Mouse (Mus musculus) B cell, adult 62 days (primary cell): Measurements from ENCODE around the gene Eif4a1. TPM values are rescaled to one million over a fixed set of nuclear protein-coding genes. Genes with fewer than 3 reads are reported as not detected.

Experiments
- total RNA-seq: library from RNA; stranded (reverse); gene quantifications from 4 replicates; pipeline ENCODE4 v1.2.4, GENCODE M21; 2023

The Eif4a1 gene
- 683 to 716 TPM (median 701 TPM) in 4 replicates for total RNA-seq

DNA sequence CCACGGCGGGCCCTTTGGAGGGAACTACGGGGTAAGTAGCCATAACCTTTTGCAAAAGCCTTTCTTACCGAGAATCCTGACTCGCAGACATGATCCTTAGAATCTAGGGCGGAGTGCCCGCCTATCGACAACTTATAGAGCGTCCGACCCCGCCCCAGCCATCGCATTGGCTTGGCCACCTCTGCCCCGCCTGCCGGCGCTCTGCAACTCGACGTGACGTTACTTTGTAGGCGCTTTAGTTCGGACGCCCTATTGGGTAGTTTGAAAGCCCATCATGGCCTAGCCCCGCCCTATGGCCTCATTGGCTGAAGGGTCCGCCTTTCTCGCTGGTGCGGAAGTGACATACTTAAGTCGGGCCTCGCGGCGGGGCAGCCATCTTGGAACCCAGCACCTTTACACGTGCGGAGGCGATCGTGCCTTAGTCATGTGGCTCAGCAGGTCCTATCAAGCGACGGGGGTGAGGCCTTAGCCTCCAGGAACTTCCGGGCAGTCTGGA, at the start of gene Eif4a1:
Eif4a1 (minus strand) TSS at position 213 of the 496 bp plus-strand sequence.

DNA sequence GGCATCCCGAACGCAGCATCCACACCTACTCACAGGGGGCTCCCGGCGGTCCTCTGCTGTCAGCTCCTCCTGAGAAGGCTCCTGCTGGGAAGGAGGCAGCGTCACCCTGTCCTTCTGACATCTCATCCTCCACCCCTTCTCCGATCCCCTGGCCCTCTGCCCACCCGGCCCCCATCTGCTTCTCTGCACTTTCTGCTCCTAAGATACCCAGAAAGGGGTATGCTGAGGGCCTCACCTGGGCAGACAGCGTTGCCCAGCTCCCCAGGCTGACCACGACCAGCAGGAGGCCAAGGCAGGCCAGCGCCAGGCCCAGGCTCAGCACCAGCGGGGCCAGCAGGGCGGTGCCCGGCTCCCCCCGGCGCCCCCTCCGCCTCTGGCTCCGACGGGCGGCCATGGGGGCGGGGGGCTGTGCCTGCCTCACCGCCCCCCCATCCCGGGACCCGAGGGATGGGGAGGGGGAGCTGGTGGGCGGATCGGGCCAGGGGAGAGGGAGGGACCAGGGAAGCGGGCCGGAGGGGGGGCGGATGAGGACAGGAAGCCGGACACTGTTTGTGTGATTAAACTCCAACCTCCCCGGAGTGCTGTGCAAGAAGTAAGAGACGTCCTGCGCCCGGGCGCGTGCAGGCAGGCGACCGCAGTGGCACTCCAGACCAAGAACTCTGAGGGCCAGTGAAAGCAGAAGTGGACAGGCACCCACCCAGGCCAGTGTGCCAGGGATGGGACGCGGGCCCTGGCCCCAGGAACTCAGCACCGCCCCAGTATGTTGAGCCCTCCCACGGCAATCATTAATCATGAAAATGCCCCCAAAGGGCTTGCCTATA, 23.3 kb upstream of the Eif4a1 start, which contains the start of the genes Tnfsf12 and Tnfsfm13:
Tnfsf12 (minus strand) TSS at position 489 of the 821 bp plus-strand sequence.
Tnfsfm13 (minus strand) TSS at position 738 of the 821 bp plus-strand sequence.

GRCm38 (mm10) chr11:69685526-69686148, 13.4 kb upstream of the Eif4a1 start, which contains the start of gene Tnfsf13:
Gene Tnfsf13, minus strand, starts transcription at chr11:69685784.

DNA sequence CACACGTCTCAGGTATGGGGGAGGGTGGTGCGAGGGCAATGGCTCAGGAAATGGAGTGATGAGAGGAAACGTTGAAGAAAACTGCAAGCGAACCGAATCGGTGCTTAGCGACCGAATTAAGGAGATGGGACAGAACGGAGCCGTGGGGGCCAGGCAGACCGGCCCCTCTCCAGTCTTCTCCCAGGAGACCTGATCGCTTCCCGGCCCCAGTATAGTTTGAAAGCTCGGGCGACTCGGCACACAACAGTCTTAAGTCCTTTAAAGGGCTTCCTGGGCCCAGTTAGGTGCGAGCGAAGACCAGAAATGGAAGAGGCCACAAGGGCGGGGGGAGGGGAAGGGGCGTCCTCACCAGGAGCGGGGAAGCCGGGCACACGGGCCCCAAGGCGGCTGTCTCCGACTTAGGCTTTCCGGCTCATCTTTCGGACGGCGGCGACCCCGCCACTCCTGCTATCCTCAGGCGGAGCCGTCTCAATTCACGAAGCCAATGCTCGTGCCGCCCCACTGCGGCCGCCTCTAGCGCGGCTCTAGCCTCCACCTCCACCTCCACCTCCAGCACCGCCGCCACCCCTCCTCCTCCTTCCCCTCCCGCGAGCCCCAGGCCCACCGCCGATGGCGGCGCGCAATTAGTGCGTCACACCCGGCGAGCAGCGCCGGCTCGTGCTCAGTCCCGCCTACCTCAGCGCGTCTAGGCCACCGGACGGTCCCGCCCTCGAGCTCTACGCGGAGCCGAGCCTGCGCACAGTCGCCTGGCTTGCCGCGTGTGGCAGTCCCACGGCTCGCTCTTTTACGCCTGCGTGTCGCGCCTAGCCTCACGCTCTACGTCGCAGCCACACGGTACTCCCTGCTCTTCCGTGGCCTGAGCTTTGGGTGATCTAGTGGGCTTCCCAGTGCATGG, 9.3 kb upstream of the Eif4a1 start, which contains the start of gene Senp3:
Senp3 (minus strand) TSS at position 771 of the 895 bp plus-strand sequence.

DNA sequence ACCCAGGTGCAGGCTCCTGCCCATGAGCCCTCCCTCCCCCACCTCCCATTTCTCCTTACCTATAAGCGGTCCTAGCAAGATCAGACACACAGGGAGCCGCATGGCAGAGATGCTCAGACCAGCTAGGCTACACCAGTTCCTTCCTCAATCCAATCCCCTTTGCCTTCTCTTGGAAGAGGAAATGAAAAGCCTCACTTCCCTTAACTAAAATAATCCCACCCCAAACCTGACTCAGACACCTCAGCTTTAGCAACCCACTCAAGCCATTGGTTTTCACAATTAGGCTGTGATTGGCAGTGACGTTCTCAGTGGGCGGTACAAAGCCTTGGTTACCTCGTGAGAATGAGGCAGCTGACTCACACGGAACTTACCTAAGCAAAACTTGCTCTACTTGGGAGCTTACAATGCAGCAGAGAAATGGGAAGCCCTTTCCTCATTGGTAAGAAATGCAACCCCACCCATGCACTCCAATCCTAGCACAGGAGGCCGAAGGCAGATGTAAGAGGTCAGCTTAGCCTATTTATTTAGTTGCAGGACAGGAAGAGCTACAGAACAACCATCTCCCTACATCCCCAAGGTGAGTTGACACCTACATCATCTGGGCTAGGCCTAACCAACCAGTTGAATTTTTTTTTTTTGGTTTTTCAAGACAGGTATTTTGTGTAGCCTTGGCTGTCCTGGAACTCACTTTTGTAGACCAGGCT, 6.1 kb downstream of the Eif4a1 start, which contains the start of gene Cd68:
Cd68 (minus strand) TSS at position 193 of the 704 bp plus-strand sequence.

GRCm38 (mm10) chr11:69662213-69662966, 9.8 kb downstream of the Eif4a1 start, which contains the start of gene Mpdu1:
Gene Mpdu1, minus strand, starts transcription at chr11:69662642.

DNA sequence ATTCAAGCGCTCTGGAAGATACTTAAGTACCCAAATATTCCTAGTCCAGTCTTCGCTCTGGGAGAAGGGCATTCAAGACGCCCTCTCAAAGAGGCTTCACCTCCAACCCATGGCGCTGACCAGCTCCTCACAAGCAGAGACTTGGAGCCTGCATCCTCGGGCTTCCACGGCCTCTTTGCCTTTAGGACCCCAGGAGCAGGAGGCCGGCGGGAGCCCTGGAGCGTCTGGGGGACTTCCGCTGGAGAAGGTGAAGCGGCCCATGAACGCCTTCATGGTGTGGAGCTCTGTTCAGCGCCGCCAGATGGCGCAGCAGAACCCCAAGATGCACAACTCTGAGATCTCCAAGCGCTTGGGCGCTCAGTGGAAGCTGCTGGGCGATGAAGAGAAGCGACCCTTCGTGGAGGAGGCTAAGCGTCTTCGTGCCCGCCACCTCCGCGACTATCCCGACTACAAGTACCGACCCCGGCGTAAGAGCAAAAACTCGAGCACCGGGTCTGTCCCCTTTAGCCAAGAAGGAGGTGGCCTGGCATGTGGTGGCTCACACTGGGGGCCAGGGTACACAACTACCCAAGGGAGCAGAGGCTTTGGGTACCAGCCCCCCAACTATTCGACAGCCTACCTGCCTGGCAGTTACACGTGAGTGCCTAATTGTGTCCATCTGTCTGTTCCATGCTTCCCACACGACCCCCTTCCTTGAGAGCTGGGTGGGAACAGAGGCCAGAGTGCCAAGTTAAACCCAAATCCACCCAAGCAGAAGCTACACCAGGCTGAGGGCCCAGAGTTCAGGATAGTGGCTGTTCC, 16.8 kb downstream of the Eif4a1 start, which contains the start of gene Sox15:
Sox15 (plus strand) TSS at position 51 of the 801 bp plus-strand sequence.

DNA sequence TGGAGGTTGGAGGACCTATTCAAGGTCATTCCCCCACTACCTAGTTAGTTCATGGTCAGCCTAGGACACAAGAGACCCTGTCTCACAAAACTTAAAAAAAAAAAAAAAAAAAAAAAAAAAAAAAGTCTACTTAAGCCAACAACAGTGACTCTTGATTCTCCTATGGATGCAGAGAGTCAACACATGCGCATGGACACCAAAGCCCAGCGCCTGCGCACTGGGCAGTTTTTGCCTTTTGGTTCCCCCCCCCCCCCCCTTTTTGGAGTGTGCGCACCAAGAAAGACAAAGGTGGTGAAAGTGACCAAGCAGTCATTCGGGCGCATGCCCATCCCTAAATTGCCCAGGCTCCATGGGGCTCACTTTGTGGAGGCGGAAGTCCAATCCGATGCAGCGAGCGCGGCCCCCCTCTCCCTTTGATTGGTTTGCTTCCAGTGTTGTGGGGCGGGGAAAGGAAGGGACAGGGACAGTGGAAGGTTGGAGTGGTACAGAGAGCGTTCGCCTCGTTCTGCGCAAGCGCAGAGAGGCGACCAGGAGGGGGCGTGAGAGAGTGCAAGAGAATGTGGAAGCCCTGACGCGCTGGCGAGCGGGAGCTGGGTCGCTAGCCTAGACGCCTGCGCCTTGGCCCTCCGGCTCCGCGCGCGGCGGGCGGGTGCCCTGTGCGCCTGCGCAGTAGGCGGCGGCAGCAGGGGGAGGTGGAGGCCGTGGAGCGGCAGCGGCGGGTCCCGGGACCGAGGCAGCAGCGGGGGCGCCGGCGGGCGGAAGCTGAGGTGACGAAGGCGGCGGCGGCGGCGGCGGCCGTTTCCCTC, 39.7 kb downstream of the Eif4a1 start, which contains the start of gene Fxr2:
Fxr2 (plus strand) TSS at position 707 of the 806 bp plus-strand sequence.

GRCm38 (mm10) chr11:69621571-69622268, 50.5 kb downstream of the Eif4a1 start, which contains the start of gene Sat2:
Gene Sat2, plus strand, starts transcription at chr11:69622024.

DNA sequence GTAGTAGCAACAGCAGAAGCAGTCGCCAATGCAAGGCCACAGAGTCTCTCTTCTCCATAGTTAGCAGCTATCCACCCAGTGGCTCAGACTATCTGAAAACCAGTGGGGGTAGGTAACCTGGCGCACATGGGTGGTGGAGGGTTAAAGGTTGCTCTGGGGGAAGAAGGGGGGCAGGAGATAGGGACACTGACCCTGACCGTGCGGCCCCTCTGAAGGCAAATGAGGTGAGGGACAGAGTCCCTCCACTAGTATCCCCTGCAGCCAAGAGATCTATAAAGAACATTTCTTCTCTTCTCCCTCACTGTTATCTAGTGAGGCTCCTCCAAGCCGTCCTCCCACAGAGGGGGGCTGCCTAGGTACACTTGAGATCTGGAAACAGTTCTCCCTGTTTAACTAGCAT, 54.4 kb downstream of the Eif4a1 start, which contains the start of gene Shbg:
Shbg (minus strand) TSS at position 101 of the 400 bp plus-strand sequence.

Other genes with a start within 250 kb of the Eif4a1 start
- gene Dnah2, start 123.3 kb downstream of the Eif4a1 start, total RNA-seq, result 0.03 TPM in 1 of 4 replicates, not detected in the others
- gene Efnb3, start 112.2 kb downstream of the Eif4a1 start, total RNA-seq, result 0.18 to 0.66 TPM (median 0.35 TPM) in 4 replicates
- gene Wrap53, start 92.2 kb downstream of the Eif4a1 start, total RNA-seq, result 11.0 to 15.2 TPM (median 13.1 TPM) in 4 replicates
- gene Trp53, start 92.1 kb downstream of the Eif4a1 start, total RNA-seq, result 122 to 134 TPM (median 130 TPM) in 4 replicates
- gene Atp1b2, start 66.5 kb downstream of the Eif4a1 start, total RNA-seq, result 0.26 to 0.67 TPM (median 0.31 TPM) in 3 of 4 replicates, not detected in the other
- gene Shbg, start 54.5 kb downstream of the Eif4a1 start, total RNA-seq, result not detected in 4 replicates
- not detected in 4 replicates for gene Sat2, start 50.4 kb downstream of the Eif4a1 start, total RNA-seq
- gene Fxr2, start 39.4 kb downstream of the Eif4a1 start, total RNA-seq, result 73.0 to 86.7 TPM (median 81.7 TPM) in 4 replicates
- gene Sox15, start 17.1 kb downstream of the Eif4a1 start, total RNA-seq, result 0.95 TPM in 1 of 4 replicates, not detected in the others
- 58.5 to 68.1 TPM (median 64.8 TPM) in 4 replicates for gene Mpdu1, start 9.8 kb downstream of the Eif4a1 start, total RNA-seq
- 13.5 to 15.1 TPM (median 14.6 TPM) in 4 replicates for gene Cd68, start 6.3 kb downstream of the Eif4a1 start, total RNA-seq
- 112 to 142 TPM (median 125 TPM) in 4 replicates for gene Senp3, start 9.7 kb upstream of the Eif4a1 start, total RNA-seq
- gene Tnfsf13, start 13.4 kb upstream of the Eif4a1 start, total RNA-seq, result not detected in 4 replicates
- 0.40 TPM in 1 of 4 replicates, not detected in the others for gene Tnfsf12, start 23.4 kb upstream of the Eif4a1 start, total RNA-seq
- gene Tnfsfm13, start 23.7 kb upstream of the Eif4a1 start, total RNA-seq, result 0.56 TPM in 1 of 4 replicates, not detected in the others
- gene Polr2a, start 86.2 kb upstream of the Eif4a1 start, total RNA-seq, result 227 to 251 TPM (median 238 TPM) in 4 replicates
- not detected in 4 replicates for gene Slc35g3, start 89.5 kb upstream of the Eif4a1 start, total RNA-seq
- 62.1 to 72.6 TPM (median 65.4 TPM) in 4 replicates for gene Zbtb4, start 93.5 kb upstream of the Eif4a1 start, total RNA-seq
- gene Chrnb1, start 123.5 kb upstream of the Eif4a1 start, total RNA-seq, result 7.8 to 14.5 TPM (median 12.0 TPM) in 4 replicates
- gene Fgf11, start 129.4 kb upstream of the Eif4a1 start, total RNA-seq, result 0.21 to 0.22 TPM in 2 of 4 replicates, not detected in the others
- 0.30 TPM in 1 of 4 replicates, not detected in the others for gene Tmem102, start 133.2 kb upstream of the Eif4a1 start, total RNA-seq
- not detected in 4 replicates for gene Gm39566, start 142.9 kb upstream of the Eif4a1 start, total RNA-seq
- not detected in 4 replicates for gene Spem2, start 146.0 kb upstream of the Eif4a1 start, total RNA-seq
- not detected in 4 replicates for gene Spem1, start 149.8 kb upstream of the Eif4a1 start, total RNA-seq
- gene Nlgn2, start 165.4 kb upstream of the Eif4a1 start, total RNA-seq, result 0.27 to 1.5 TPM (median 0.32 TPM) in 4 replicates
- 29.5 to 37.7 TPM (median 32.6 TPM) in 4 replicates for gene Tmem256, start 166.1 kb upstream of the Eif4a1 start, total RNA-seq
- 9.9 to 12.6 TPM (median 11.5 TPM) in 4 replicates for gene Plscr3, start 174.0 kb upstream of the Eif4a1 start, total RNA-seq
- gene Tnk1, start 186.3 kb upstream of the Eif4a1 start, total RNA-seq, result not detected in 4 replicates
- not detected in 4 replicates for gene Tmem95, start 205.6 kb upstream of the Eif4a1 start, total RNA-seq
- 1.3 to 2.6 TPM (median 2.3 TPM) in 4 replicates for gene Kctd11, start 209.0 kb upstream of the Eif4a1 start, total RNA-seq
- gene Acap1, start 223.1 kb upstream of the Eif4a1 start, total RNA-seq, result 473 to 501 TPM (median 485 TPM) in 4 replicates
- 1.2 to 3.5 TPM (median 2.0 TPM) in 4 replicates for gene 2810408A11Rik, start 228.6 kb upstream of the Eif4a1 start, total RNA-seq
- 51.5 to 76.4 TPM (median 73.4 TPM) in 4 replicates for gene Neurl4, start 228.6 kb upstream of the Eif4a1 start, total RNA-seq
- 144 to 150 TPM (median 147 TPM) in 4 replicates for gene Gps2, start 241.5 kb upstream of the Eif4a1 start, total RNA-seq
- 337 to 380 TPM (median 350 TPM) in 4 replicates for gene Eif5a, start 249.5 kb upstream of the Eif4a1 start, total RNA-seq